Mouse (Mus musculus) NIH3T3 (cell line): ENCODE measurements around the gene Scgb2b12.
"Not testable (repeated sequence)": the region's sequence is repeated elsewhere in the genome, so short reads cannot be mapped to it uniquely, and the experiment has no call there.

Experiments
- DNase-seq: peaks from one replicate; pipeline ENCODE4 v3.0.0-alpha.2; 2012; ENCODE audit warnings: low read depth

Scgb2b12 gene

DNA sequence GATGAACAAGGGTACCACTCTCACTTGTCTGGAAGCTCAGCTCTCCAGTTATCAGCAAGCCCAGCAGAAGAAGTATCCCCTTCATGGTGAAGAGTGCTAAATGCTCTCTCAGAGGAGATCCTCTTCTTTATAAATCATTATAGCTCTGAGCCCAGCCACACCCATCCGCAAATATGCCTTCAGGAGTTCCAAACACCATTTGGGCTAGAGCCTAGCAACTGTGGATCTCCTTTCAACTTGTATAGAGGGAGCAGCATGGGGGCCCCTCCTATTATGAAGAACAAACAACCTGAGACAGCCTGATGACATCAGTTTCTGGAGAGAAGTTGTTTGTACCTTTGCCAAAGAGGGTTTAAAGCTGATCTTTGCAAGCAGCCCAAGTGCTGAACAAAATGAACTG lies at the start of gene Scgb2b12:
Gene Scgb2b12 (minus strand): TSS at position 101 of the 400 bp plus-strand sequence.
- not testable (repeated sequence) for DNase-seq

DNA sequence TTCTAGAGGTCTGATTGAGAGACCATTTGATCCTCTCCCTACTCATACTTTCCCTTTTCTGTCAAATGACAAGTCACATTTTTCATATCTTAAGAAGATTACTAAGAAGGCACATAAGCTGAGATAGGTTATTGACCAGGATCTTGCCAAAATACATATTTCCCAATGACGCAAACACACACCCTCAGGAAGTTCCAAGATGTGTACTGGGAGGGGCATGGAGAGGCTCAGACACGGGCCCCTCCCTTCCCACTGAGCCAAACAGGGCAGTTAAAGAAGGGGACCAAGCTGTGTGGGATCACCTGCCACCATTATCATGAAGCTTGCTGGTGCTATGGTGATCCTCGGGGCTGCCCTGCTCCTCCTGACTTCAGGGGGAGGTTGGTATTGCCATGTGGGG lies 6.8 kb upstream of the Scgb2b12 start, which contains the start of gene Scgb1b12:
Gene Scgb1b12 (plus strand): TSS at position 301 of the 400 bp plus-strand sequence.
- DNase-seq: not testable (repeated sequence)
